Comparison of ENCODE assay signal across 8 mouse cellular contexts in the genomic region with DNA sequence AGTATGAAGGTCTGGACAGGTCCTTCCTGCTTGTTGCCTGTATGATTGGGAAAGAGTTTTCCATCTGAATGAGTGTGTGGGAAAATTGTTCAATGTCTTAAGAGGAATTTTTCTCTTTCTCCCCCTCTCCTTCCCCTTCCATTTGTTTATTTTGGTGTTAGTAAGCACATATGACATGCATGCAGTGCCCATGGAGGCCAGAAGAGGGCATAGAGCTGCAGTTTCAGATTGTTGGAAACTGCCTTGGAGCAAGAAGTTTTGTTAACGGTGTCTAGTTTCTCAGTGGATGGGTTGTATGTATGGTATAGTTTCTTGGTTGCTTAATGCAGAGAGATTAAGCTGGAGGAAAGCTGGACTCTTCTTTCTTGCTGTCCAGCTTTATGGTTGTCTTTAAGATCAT.
DNase-seq lines count a peak whose midpoint lies in the region; ATAC-seq lines count a peak whose summit lies in the region.

No protein-coding gene starts in this region.

- ATAC-seq in frontal cortex, adult (ENCODE audit: low TSS enrichment): no peak

- DNase-seq in gastrocnemius, adult 18-20 months (ENCODE audit: low spot score): peak; percentile 37
- no peak for DNase-seq in gastrocnemius, postnatal 25 days
- DNase-seq in urinary bladder, postnatal 14 days (ENCODE audit: low spot score): peak; percentile 55
- no peak for DNase-seq in urinary bladder, postnatal 10 days (ENCODE audit: low spot score)
- peak; percentile 42 for DNase-seq in embryo, embryonic 11 days
- peak; percentile 67 to 79 for DNase-seq in kidney, postnatal 36 days
- peak; percentile 47 for DNase-seq in mesoderm, embryonic 11.5 days (ENCODE audit: low read depth, low spot score)

Comparison
In these comparisons a context has a peak if more than half of its experiments do, and no peak if none do; other contexts are left out.
1. DNase-seq: peak in gastrocnemius, adult 18-20 months (single experiment), urinary bladder, postnatal 14 days (single experiment), embryo, embryonic 11 days (single experiment), kidney, postnatal 36 days (2 of 2) and mesoderm, embryonic 11.5 days (single experiment); none in gastrocnemius, postnatal 25 days (single experiment) and urinary bladder, postnatal 10 days (single experiment).